Mouse (Mus musculus) myocyte (in vitro differentiated cells): ENCODE data around the gene 1700001P01Rik.

ENCODE experiments used
- CEBPB ChIP-seq: IDR thresholded peaks from 2 replicates; pipeline ENCODE4 v1.6.1; 2011; ENCODE audit warnings: mild to moderate bottlenecking, moderate library complexity; ENCODE audit not compliant: poor library complexity, insufficient read depth, severe bottlenecking
- E2F4 ChIP-seq: IDR thresholded peaks from one replicate; pipeline ENCODE4 v1.6.1; 2011; ENCODE audit warnings: mild to moderate bottlenecking, control low read depth, moderate library complexity; ENCODE audit not compliant: insufficient read depth
- MAX ChIP-seq: IDR thresholded peaks from one replicate; pipeline ENCODE4 v1.6.1; 2011; ENCODE audit warnings: low read depth, mild to moderate bottlenecking, control low read depth
- MYOD1 ChIP-seq, 3 experiments: IDR thresholded peaks; one replicate each; pipeline ENCODE4 v1.6.1; 2011; ENCODE audit warnings: control low read depth in 2 of 3, low read depth in 2 of 3, mild to moderate bottlenecking in 2 of 3, moderate library complexity in 1 of 3; ENCODE audit not compliant: insufficient read length in 2 of 3, control insufficient read depth in 1 of 3
- MYOG ChIP-seq, 3 experiments: IDR thresholded peaks; one replicate each; pipeline ENCODE4 v1.6.1; 2011; ENCODE audit warnings: control low read depth in 2 of 3, low read depth in 2 of 3, mild to moderate bottlenecking in 2 of 3; ENCODE audit not compliant: insufficient read length in 2 of 3, control insufficient read depth in 1 of 3, insufficient read depth in 1 of 3
- POLR2A ChIP-seq: IDR thresholded peaks from one replicate; pipeline ENCODE4 v1.6.1; 2011; ENCODE audit warnings: low read depth, mild to moderate bottlenecking, control low read depth, moderate library complexity; ENCODE audit not compliant: insufficient read length
- POLR2AphosphoS2 ChIP-seq: IDR thresholded peaks from one replicate; pipeline ENCODE4 v1.6.1; 2011; ENCODE audit warnings: low read depth, control low read depth; ENCODE audit not compliant: insufficient read length
- REST ChIP-seq: IDR thresholded peaks from one replicate; pipeline ENCODE4 v1.6.1; 2011; ENCODE audit warnings: mild to moderate bottlenecking, control low read depth, moderate library complexity; ENCODE audit not compliant: insufficient read depth, insufficient read length
- TCF12 ChIP-seq: IDR thresholded peaks from one replicate; pipeline ENCODE4 v1.6.1; 2011; ENCODE audit warnings: mild to moderate bottlenecking, control low read depth; ENCODE audit not compliant: poor library complexity, insufficient read depth, severe bottlenecking
- TCF3 ChIP-seq: IDR thresholded peaks from one replicate; pipeline ENCODE4 v1.6.1; 2011; ENCODE audit warnings: low read depth, control low read depth; ENCODE audit not compliant: insufficient read length
- USF1 ChIP-seq: IDR thresholded peaks from one replicate; pipeline ENCODE4 v1.6.1; 2011; ENCODE audit warnings: low read depth, mild to moderate bottlenecking, control low read depth, moderate library complexity

- TF ChIP-seq POLR2A (no peak), E2F4 (no peak), TCF3 (no peak), POLR2AphosphoS2 (no peak), MAX (no peak), MYOG (IDR thresholded peaks at IDR 0.05; ENCODE audit: control insufficient read depth in 1 of 3, insufficient read depth in 1 of 3, insufficient read length in 2 of 3, low read depth in 2 of 3) (no peak), TCF12 (no peak), CEBPB (no peak), USF1 (no peak), REST (no peak), MYOD1 (IDR thresholded peaks at IDR 0.05; ENCODE audit: control insufficient read depth in 1 of 3, insufficient read length in 2 of 3, low read depth in 2 of 3) (no peak)
Measured at GRCm38 (mm10) chr11:97800691-97801408, 25.1 kb upstream of the 1700001P01Rik start.
